Mouse (Mus musculus) spleen, embryonic (tissue): Measurements from ENCODE around the gene Kif24.

Source experiments
- CTCF ChIA-PET: fragments of 350-600 bp; sonication (Branson Sonifier 250); formaldehyde crosslinking; loops from one replicate; lab custom pipeline; 2022; lab: Charles Lee

The Kif24 gene

GRCm38 (mm10) chr4:41464345-41465286 is at the start of gene Kif24, which contains the start of gene Nudt2:
Gene Kif24 (minus strand): TSS chr4:41464887.
Gene Nudt2 (plus strand): TSS chr4:41465151.
- CTCF ChIA-PET = interaction anchor here (0.7 kb wide), 1 partner anchor 708 kb away, joined by 4 read pairs; no protein-coding TSS in a partner anchor

- CTCF ChIA-PET = no interaction called here
Observed at GRCm38 (mm10) chr4:41513714-41514113, 49.0 kb upstream of the Kif24 start.

- CTCF ChIA-PET = no interaction called here
Observed at GRCm38 (mm10) chr4:41513309-41513708, 48.6 kb upstream of the Kif24 start.

GRCm38 (mm10) chr4:41507998-41508397 is 43.3 kb upstream of the Kif24 start:
- CTCF ChIA-PET = no interaction called here

GRCm38 (mm10) chr4:41507326-41507924 is 42.7 kb upstream of the Kif24 start:
- CTCF ChIA-PET = no interaction called here

- CTCF ChIA-PET = no interaction called here
Observed at GRCm38 (mm10) chr4:41506906-41507305, 42.2 kb upstream of the Kif24 start.

- CTCF ChIA-PET = no interaction called here
Observed at GRCm38 (mm10) chr4:41506156-41506555, 41.5 kb upstream of the Kif24 start.

- CTCF ChIA-PET = no interaction called here
Observed at GRCm38 (mm10) chr4:41505131-41505551, 40.5 kb upstream of the Kif24 start.

- CTCF ChIA-PET = interaction anchor here (0.7 kb wide), 1 partner anchor 13 kb away, joined by 4 read pairs; no protein-coding TSS in a partner anchor
Observed at GRCm38 (mm10) chr4:41504325-41504724, 39.6 kb upstream of the Kif24 start.

- CTCF ChIA-PET = no interaction called here
Observed at GRCm38 (mm10) chr4:41502986-41503412, 38.3 kb upstream of the Kif24 start, which contains the start of gene AI464131. Gene AI464131 (minus strand): TSS chr4:41503076.

- CTCF ChIA-PET = no interaction called here
Observed at GRCm38 (mm10) chr4:41502171-41502940, 37.7 kb upstream of the Kif24 start.

- CTCF ChIA-PET = no interaction called here
Observed at GRCm38 (mm10) chr4:41500787-41501186, 36.1 kb upstream of the Kif24 start.

- CTCF ChIA-PET = no interaction called here
Observed at GRCm38 (mm10) chr4:41499619-41500018, 34.9 kb upstream of the Kif24 start.

- CTCF ChIA-PET = no interaction called here
Observed at GRCm38 (mm10) chr4:41498921-41499391, 34.3 kb upstream of the Kif24 start.

GRCm38 (mm10) chr4:41497995-41498845 is 33.5 kb upstream of the Kif24 start:
- CTCF ChIA-PET = no interaction called here

- CTCF ChIA-PET = no interaction called here
Observed at GRCm38 (mm10) chr4:41497579-41497978, 32.9 kb upstream of the Kif24 start.

GRCm38 (mm10) chr4:41497046-41497445 is 32.4 kb upstream of the Kif24 start:
- CTCF ChIA-PET = no interaction called here

- CTCF ChIA-PET = no interaction called here
Observed at GRCm38 (mm10) chr4:41495850-41496249, 31.2 kb upstream of the Kif24 start.

- CTCF ChIA-PET = no interaction called here
Observed at GRCm38 (mm10) chr4:41495076-41495475, 30.4 kb upstream of the Kif24 start.

- CTCF ChIA-PET = no interaction called here
Observed at GRCm38 (mm10) chr4:41494378-41494777, 29.7 kb upstream of the Kif24 start.
